Mouse (Mus musculus) C2C12 (cell line): ENCODE measurements at regions not wholly inside any gene's neighbourhood (a gene's known extent, or its start where the extent isn't known, plus 50 kb on each side); places are given as distances from the start of the nearest gene placed in this dataset.

Experiments used
- CEBPB ChIP-seq: IDR thresholded peaks from one replicate; pipeline ENCODE4 v1.6.1; 2011; ENCODE audit warnings: low read depth, mild to moderate bottlenecking, control low read depth, moderate library complexity
- CTCF ChIP-seq: IDR thresholded peaks from one replicate; pipeline ENCODE4 v1.5.1; 2011; ENCODE audit not compliant: control insufficient read depth, insufficient read depth, insufficient read length
- FOSL1 ChIP-seq: IDR thresholded peaks from one replicate; pipeline ENCODE4 v1.8.0; 2011; ENCODE audit warnings: mild to moderate bottlenecking, low read length; ENCODE audit not compliant: poor library complexity, insufficient read depth, severe bottlenecking
- MYOD1 ChIP-seq: IDR thresholded peaks from one replicate; pipeline ENCODE4 v1.6.1; 2011; ENCODE audit warnings: low read depth; ENCODE audit not compliant: control insufficient read depth, insufficient read length
- MYOG ChIP-seq: IDR thresholded peaks from one replicate; pipeline ENCODE4 v1.6.1; 2011; ENCODE audit not compliant: control insufficient read depth, insufficient read length; ENCODE audit errors: extremely low read depth
- USF1 ChIP-seq: IDR thresholded peaks from one replicate; pipeline ENCODE4 v1.6.1; 2011; ENCODE audit warnings: low read depth, mild to moderate bottlenecking, control low read depth, moderate library complexity

DNA sequence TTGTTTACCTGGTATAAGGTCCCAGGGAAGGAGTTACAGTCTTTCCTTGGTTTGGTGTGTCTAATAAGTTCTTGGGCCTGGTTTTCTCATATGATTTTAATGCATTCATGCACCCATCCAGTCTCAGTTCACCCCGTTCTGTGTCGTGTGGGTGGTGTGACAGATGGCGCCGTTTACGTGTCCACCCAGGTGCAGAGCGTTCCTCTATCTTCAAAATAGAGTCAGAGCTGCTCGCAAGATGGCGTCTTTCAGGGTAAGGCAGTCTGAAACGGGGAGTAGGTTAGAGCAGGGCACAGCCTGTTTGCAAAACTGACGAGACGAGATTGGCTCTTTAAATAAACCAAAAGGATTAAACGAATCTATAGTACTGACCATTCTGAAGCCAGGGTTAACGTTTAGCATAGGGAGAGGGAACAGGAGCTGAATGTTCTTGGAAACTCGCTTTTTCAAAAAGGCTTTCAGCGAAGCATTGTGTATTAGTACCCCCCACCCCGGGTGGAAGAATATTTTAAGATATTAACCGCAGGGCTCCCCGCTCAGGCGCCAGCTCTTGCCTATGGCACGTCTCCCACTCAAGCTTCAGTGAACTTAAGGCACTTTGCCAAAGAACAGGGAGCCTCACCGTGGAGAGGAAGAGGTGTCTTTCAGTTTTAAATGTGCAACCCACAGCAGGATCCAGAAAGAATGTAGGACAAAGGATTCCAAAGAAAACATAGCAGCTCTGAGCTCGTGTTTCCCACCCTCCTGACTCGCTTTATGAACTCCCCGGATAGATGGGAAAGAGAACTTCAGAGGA lies 241.7 kb upstream of the Pfn2 start:
- TF ChIP-seq CTCF, result no peak
- TF ChIP-seq CEBPB, result no peak
- TF ChIP-seq MYOG, result no peak
- no peak for TF ChIP-seq USF1
- no peak for TF ChIP-seq FOSL1
- TF ChIP-seq MYOD1, result no peak
